Mouse (Mus musculus) liver, embryonic 14.5 days (tissue): ENCODE measurements around the gene Wdr24. TPM values are rescaled to one million over a fixed set of nuclear protein-coding genes. Genes with fewer than 3 reads are reported as not detected.
A peak's percentile ranks its signal among the peaks of the same experiment; 100 is the strongest.

Source experiments
- ATAC-seq: fragments of 200-750 bp; cut with Nextera tagmentation; 2 replicates; pipeline ENCODE4 v1.8.0; 2017; ENCODE audit warnings: moderate number of reproducible peaks, mild to moderate bottlenecking, moderate library complexity; ENCODE audit not compliant: insufficient read depth
- DNase-seq, 3 experiments: peaks; one replicate each; pipeline ENCODE4 v3.0.0-alpha.2; 2012 to 2013; ENCODE audit warnings: low read depth in 3 of 3, low spot score in 3 of 3
- H3K27ac ChIP-seq: fragments of 300-500 bp; sonication (generic); 2 replicates; pipeline ENCODE4 v1.5.1; 2014; ENCODE audit warnings: moderate library complexity, mild to moderate bottlenecking, control low read depth, inconsistent platforms
- H3K27me3 ChIP-seq: fragments of 300-500 bp; sonication (generic); 2 replicates; pipeline ENCODE4 v1.6.1; 2014; ENCODE audit warnings: mild to moderate bottlenecking, low read length, moderate library complexity; ENCODE audit not compliant: control insufficient read depth, insufficient read depth
- H3K36me3 ChIP-seq: fragments of 300-500 bp; sonication (generic); replicated peaks from 2 replicates; pipeline ENCODE4 v1.6.1; 2014; ENCODE audit warnings: low read depth; ENCODE audit not compliant: control insufficient read depth, insufficient read depth
- H3K4me1 ChIP-seq, 2 experiments: fragments of 200-500 bp in 1 of 2; fragments of 300-500 bp in 1 of 2; sonication (generic) in 1 of 2; replicated peaks; 2 replicates each; pipeline ENCODE4 v1.6.1; 2012 to 2014; ENCODE audit warnings: antibody characterized with exemption in 1 of 2, inconsistent platforms in 1 of 2, low read length in 1 of 2; ENCODE audit not compliant: control insufficient read depth in 2 of 2, insufficient read depth in 2 of 2
- H3K4me2 ChIP-seq: fragments of 300-500 bp; sonication (generic); 2 replicates; pipeline ENCODE4 v1.6.1; 2014; ENCODE audit warnings: low read depth, mild to moderate bottlenecking, control low read depth, moderate library complexity
- H3K4me3 ChIP-seq, 2 experiments: fragments of 200-500 bp in 1 of 2; fragments of 300-500 bp in 1 of 2; sonication (generic) in 1 of 2; 2 replicates each; pipeline ENCODE4 v1.5.1; 2012 to 2014; ENCODE audit warnings: low read depth in 2 of 2, low read length in 2 of 2, mild to moderate bottlenecking in 2 of 2, control low read depth in 1 of 2, inconsistent platforms in 1 of 2, moderate library complexity in 1 of 2; ENCODE audit not compliant: insufficient read depth in 1 of 2
- H3K9ac ChIP-seq: fragments of 300-500 bp; sonication (generic); replicated peaks from 2 replicates; pipeline ENCODE4 v1.6.1; 2014; ENCODE audit warnings: mild to moderate bottlenecking, control low read depth, moderate library complexity
- H3K9me3 ChIP-seq: fragments of 300-500 bp; sonication (generic); 2 replicates; pipeline ENCODE4 v1.6.1; 2016; ENCODE audit warnings: low read length, mixed read lengths; ENCODE audit not compliant: control insufficient read depth
- CTCF ChIP-seq: IDR thresholded peaks from 2 replicates; pipeline ENCODE4 v1.5.1; 2016; ENCODE audit warnings: antibody characterized with exemption, low read depth, control low read depth
- EP300 ChIP-seq: IDR thresholded peaks from 2 replicates; pipeline ENCODE4 v1.6.1; 2016; ENCODE audit warnings: antibody characterized with exemption, low read depth
- WGBS: fragments of 180-500 bp; shearing (Covaris S2); extraction: QIAGEN DNeasy Blood & Tissue Kit; methylation state at CpG from one replicate; pipeline ENCODE4 v1.1.7; 2014; ENCODE audit not compliant: insufficient replicate concordance; 5-methylcytosine and 5-hydroxymethylcytosine counted together
- polyA plus RNA-seq, 2 experiments: library from polyadenylated mRNA; depleted of rRNA in 1 of 2; stranded (reverse) in 1 of 2; unstranded in 1 of 2; fragments of >200 nt; fragmentation: Nextera tagmentation in 1 of 2; extraction: Ambion mirVana in 1 of 2; gene quantifications; 2 replicates each; pipeline versions ENCODE4 v1.2.1 to v1.2.3; 2012 to 2014

Gene Wdr24
- polyA plus RNA-seq, 2 experiments: 9.2 to 14.3 TPM

DNA sequence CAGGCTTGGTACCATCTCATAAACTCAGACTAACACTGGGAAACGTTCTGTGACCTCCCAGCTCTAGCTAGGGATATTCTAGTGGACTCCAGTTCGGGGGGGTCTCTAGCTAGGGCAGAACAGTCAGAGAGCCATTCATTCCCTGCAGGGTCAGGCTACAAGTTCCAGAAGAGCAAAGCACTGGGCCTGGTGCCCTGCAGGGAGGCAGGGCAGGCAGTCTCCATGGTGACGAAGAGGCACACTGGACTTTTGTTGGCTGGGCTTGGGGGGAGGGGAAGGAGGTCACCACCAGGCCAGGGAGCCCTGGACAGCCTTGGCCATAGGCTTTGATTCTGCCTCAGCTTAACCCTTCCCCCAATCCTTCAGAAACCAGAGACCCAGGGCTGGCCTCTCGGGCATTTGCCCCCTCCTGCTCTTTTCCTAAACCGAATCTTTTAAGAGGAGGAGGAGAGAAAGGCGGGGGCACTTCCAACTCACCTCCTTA is 27.8 kb upstream of the Wdr24 start, which contains the start of gene AC134908.4:
AC134908.4 (minus strand) TSS at position 51 of the 484 bp plus-strand sequence.
- Histone ChIP-seq H3K9ac (peak within 1 kb of the TSS; percentile 74), H3K27me3 (no peaks in the 10 kb centered on the region), H3K27ac (no peak within 1 kb of the TSS), H3K9me3 (no peaks in the 10 kb centered on the region), H3K36me3 (no peaks in the 10 kb centered on the region), H3K4me1 (peaks cover 11 to 25% of the 10 kb centered on the region in 2 experiments), H3K4me2 (peak within 1 kb of the TSS; percentile 92), H3K4me3 (peak within 1 kb of the TSS; percentile 57 to 62)
- DNase-seq (no peak), ATAC-seq (no peak)
- WGBS: 44% methylated on average over 6 of the region's 6 CpGs
- TF ChIP-seq EP300: no peak
- no peak for TF ChIP-seq CTCF

- peak overlapping the region; percentile 92 for H3K4me2 ChIP-seq
- H3K4me1 ChIP-seq: peaks cover 11 to 22% of the 10 kb centered on the region in 2 experiments
- DNase-seq (no peak), ATAC-seq (peak; percentile 8; the same call in 1 of the 2 replicates)
- no peaks in the 10 kb centered on the region for H3K9me3 ChIP-seq
- H3K27ac ChIP-seq: no peak overlapping the region
- H3K4me3 ChIP-seq: peak overlapping the region; percentile 57 to 62
- no peaks in the 10 kb centered on the region for H3K36me3 ChIP-seq
- H3K9ac ChIP-seq: peak overlapping the region; percentile 74
- no peaks in the 10 kb centered on the region for H3K27me3 ChIP-seq
- TF ChIP-seq EP300 (no peak), CTCF (peak; percentile 11; the same call in 1 of the 2 replicates)
- WGBS: under 1% methylated on average over 37 of the region's 37 CpGs
Observed at GRCm38 (mm10) chr17:25796211-25796771, 27.1 kb upstream of the Wdr24 start.

DNA sequence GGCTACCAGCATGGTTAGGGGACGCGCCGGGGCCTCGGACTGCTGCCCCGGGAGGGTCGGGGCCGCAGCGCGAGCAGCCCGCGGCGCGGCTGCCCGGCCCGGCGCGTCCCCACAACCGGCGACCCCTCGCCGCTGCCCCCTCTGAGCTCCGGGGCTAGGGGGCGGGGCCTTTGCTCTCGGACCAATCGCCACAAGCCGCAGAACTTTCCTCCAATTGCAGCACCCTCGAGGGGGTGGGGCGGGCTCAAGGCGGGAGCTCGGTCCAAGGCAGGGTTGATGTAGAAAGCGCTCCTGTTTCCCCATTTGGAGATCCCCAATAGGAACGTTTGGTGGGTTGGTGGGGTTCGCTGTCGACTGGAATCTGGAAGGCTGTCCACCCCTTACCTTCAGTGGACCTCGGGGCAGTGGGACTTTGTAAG is 26.5 kb upstream of the Wdr24 start, which contains the start of gene Metrn:
Metrn (minus strand) TSS at position 186 of the 419 bp plus-strand sequence.
- TF ChIP-seq CTCF (no peak), EP300 (no peak)
- peaks cover 11 to 20% of the 10 kb centered on the region in 2 experiments for H3K4me1 ChIP-seq
- H3K27ac ChIP-seq: no peak within 1 kb of the TSS

DNA sequence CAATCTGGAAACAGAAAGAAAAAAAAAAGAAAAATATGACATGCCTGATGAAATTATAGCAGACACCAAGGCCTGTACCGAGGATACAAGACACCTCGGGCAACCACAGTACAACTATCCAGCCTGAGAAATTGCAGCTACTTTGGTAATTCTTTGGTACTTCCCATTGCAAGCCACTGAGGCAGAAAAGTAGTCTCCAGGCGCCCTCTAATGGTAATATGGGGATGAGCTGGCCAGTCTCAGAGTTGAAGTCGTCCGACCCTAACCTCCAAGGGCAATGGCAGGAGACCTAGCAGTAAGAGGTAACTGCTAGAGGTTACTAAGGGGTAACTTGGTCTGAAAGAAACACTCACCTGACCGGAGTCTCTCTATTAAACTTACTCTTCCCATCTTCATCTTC is 22.4 kb upstream of the Wdr24 start:
- TF ChIP-seq CTCF: peak; percentile 86
- TF ChIP-seq EP300: no peak
- Histone ChIP-seq H3K9me3 (no peaks in the 10 kb centered on the region), H3K9ac (no peak overlapping the region), H3K27ac (no peak overlapping the region), H3K4me1 (peaks cover 4 to 8% of the 10 kb centered on the region in 2 experiments), H3K36me3 (no peaks in the 10 kb centered on the region), H3K27me3 (no peaks in the 10 kb centered on the region; the same call in 1 of the 2 replicates), H3K4me3 (no peak overlapping the region), H3K4me2 (no peak overlapping the region)
- WGBS: 5% methylated on average over 6 of the region's 6 CpGs
- ATAC-seq (no peak), DNase-seq (peak in 1 of 3 experiments; percentile 58)

More for the DNA sequence above, 26.5 kb upstream of the Wdr24 start, which contains the start of gene Metrn:
- Histone ChIP-seq H3K4me2 (peak within 1 kb of the TSS; percentile 92), H3K9ac (peak within 1 kb of the TSS; percentile 74), H3K27me3 (no peaks in the 10 kb centered on the region), H3K4me3 (peak within 1 kb of the TSS; percentile 57 to 62), H3K9me3 (no peaks in the 10 kb centered on the region), H3K36me3 (no peaks in the 10 kb centered on the region)
- WGBS: under 1% methylated on average over 35 of the region's 35 CpGs
- ATAC-seq: peak; percentile 79
- peak; percentile 70 to 75 (median 73) for DNase-seq

- Histone ChIP-seq H3K36me3 (no peaks in the 10 kb centered on the region), H3K9ac (no peak overlapping the region), H3K27me3 (peaks cover 2% of the 10 kb centered on the region), H3K4me2 (no peak overlapping the region), H3K9me3 (no peaks in the 10 kb centered on the region), H3K27ac (no peak overlapping the region), H3K4me3 (no peak overlapping the region), H3K4me1 (no peaks in the 10 kb centered on the region)
- TF ChIP-seq EP300: no peak
- TF ChIP-seq CTCF: no peak
- WGBS: 10% methylated on average over 10 of the region's 10 CpGs
- DNase-seq (no peak), ATAC-seq (no peak)
Observed at GRCm38 (mm10) chr17:25802825-25803517, 20.5 kb upstream of the Wdr24 start.
